Mouse (Mus musculus) R1 (cell line): ENCODE results near the gene Fzd4.

Experiments used
- DNase-seq: peaks from one replicate; pipeline ENCODE4 v3.0.0-alpha.2; 2018; ENCODE audit warnings: low read depth, low spot score

Fzd4 gene

DNA sequence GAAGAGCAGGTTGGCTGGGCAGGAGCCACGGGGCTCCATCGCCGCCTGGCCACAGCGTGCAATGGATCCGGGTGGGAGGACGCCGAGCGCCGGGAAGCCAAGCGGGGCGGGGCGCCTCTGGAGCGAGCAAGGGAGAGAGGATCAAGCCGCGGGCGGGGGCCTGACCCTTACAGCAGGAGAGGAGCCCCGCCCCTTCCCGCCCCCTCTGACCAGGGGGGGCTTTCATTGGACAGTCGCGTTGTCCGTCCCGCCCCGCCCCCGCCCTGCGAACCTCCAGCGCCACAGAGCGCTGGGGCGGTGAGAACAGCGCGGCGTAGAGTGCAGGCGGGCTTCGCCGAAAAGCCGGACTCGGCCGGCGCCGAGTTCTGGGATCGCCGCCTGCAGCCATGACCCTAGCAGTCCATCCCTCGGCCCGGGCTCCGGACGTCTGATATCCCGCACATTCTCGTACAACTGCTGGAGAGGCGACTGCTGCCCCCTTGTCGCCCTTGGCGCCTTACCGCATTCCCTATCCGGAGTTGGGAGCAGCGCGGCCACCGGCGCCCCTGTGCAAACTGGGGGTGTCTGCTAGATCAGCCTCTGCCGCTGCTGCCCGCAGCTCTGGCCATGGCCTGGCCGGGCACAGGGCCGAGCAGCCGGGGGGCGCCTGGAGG is at the start of gene Fzd4, which contains the start of gene Tmem135:
Gene Fzd4, plus strand, starts transcription at position 275 of the 653 bp plus-strand sequence.
Gene Tmem135, minus strand, starts transcription at position 142 of the 653 bp plus-strand sequence.
- peak; percentile 97 for DNase-seq

- no peak for DNase-seq
These were observed 48.5 kb upstream of the Fzd4 start for GRCm38 (mm10) chr7:89355519-89356255.

- no peak for DNase-seq
These were observed 47.8 kb upstream of the Fzd4 start for GRCm38 (mm10) chr7:89356307-89356706.

DNA sequence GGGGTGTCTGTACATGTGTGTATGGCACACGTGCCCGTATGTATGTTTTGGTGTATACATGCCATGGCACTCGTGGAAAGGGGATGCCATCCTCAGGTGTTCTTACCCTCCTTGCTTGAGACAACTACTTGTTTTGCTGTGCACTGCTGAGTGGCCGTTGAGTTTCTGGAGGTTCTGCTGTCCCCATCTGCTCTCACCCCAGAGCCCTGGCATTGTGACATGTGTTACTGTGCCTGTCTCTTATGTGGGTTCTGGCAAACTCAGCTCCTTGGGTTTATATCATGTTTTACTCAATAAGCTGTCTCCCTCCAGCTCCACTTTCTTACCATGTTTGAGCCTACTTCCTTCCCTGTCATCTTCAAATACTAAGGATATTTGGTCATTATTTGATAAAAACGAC is 40.2 kb upstream of the Fzd4 start:
- no peak for DNase-seq

GRCm38 (mm10) chr7:89365135-89365880 is 38.8 kb upstream of the Fzd4 start:
- no peak for DNase-seq

DNA sequence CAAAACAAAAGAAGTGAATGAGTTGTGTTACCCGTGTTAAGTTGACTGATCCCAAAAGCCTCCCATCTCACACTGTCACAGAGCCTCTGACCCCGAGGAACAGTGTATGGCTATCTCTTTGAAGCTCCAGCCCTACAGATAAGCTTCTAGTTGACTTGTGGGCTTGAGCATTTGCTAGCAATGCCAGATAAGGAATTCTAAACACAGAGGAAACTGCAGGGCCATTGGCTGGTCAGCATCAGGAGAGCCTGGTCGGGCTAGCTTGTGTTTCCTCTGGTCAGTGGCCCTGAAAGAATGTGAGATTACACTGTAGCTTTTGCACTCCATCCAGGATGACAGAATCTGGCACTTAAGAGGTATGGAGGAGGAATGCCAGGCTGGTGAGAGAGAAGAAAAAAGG is 36.5 kb upstream of the Fzd4 start:
- DNase-seq: no peak

DNA sequence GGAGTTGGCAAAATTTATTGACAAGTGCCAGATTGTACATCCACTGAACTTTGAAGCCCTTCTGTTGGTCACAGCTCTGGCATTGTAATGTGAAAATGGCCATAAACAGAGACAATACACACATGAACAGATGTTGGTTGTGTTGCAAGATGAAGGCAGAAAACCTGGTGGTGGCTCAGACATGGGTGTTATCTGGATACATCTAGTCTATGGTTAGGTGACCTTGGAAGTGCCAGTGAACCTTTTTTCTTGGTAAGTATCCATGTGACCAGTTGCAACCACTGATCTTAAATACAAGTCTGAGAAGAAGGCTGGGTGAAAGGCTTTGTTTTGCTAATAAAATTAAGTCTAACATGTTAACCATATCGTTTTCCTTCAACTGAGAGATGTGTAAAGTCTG is 34.1 kb upstream of the Fzd4 start:
- DNase-seq: no peak

- no peak for DNase-seq
These were observed 33.2 kb upstream of the Fzd4 start for GRCm38 (mm10) chr7:89370917-89371316.

DNA sequence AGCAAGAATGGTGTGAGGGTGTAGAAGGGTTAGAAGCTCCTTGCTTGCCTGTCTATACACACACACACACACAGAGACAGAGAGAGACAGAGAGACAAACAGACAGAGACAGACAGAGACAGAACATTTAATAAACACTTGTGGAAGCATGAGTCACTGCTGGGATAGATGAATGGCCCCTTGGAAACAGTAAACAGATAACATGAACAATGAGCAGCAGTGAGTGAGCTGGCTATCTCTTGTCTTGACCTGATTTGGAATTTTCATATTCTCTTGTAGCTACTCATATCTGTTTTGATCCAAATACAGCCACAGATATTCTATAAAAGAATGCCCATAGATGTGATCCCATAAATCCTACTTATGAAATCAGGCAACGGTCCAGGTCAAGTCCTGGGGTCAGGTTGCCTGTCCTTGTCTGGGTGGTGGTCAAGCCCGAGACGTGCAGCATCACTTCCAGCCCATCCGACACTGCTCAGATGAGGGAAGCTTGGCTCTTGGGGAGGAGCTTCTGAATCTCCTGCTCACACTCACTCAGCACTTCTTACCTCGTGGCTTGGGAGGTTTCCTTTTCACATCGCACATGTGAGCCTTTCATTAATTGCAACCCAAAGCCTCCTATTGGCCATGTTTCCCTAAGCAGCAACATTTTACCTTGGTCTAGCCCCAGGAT is 32.4 kb upstream of the Fzd4 start:
- DNase-seq: no peak

DNA sequence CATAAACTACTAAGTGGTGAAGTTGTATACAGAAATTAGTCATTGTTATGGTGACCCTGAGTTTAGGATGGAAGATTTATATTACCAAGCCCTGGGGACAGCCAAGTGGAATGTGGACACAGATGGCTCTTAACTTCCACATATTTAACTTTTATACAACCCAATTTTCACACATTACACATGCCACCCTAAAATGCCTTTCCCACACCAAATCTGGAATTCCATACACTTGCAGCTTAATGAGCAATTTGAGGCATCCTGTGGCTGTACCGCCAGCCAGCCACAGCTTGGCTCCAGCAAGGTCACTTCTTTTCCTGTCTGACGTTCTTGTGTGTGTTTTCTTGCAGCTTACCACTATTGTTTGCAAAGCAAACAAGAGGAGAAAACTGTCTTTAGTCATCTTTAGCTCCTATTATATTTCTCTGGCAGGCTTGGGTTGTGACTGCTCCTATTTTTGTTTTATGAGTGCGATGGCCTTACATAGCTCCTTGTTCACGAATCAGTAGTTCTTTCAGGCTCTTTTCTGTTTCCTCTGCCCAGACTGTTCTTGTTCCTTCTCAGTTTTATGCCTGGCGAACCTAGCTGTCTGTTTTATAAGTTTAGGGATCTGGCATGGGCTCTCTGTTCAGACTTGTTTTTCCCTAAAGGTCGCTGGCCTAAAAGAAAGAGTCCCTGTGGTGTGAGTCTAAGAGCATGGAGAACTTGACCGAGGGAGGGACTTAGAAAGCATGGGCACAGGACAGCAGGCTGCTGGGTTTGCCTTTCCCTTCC is 23.0 kb upstream of the Fzd4 start:
- no peak for DNase-seq

DNA sequence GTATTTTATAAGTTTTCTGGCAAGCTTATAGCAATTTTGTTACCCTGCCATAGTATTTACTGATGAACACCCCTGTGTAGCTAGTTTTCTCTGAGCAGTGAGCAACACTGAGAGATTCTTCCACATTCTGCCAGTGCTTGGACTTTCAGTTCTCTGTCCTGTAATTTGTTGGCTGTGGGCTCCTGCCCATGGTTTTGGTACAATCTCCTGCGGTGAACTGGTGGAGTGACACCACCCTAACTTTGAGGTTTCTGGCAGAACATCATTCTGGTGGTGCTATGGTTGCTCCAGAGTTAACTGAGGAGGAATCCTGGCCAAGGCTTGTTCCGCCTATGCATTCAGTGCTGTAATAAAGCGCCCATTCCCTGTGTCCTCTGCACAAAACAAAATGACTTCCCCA is 21.3 kb upstream of the Fzd4 start:
- no peak for DNase-seq

DNA sequence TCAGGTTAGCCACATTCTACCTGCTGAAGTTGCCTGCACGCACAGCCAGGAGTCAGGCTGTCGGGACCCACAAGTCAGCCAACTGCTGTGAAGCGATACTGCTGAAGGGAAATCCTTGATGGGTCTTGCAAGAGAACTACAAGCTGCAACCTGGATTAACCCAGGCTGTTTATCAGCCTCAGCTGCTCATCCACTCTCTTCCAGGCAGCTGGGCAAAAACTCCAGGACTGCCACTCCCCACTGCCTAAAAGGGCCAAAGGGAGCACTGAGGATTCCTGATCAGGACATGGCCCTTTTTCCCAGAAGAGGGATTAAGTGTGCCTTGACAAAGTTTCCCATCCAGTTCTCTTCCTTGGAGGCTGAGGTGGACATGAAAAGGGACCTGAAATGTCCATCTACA is 15.2 kb upstream of the Fzd4 start:
- no peak for DNase-seq

DNA sequence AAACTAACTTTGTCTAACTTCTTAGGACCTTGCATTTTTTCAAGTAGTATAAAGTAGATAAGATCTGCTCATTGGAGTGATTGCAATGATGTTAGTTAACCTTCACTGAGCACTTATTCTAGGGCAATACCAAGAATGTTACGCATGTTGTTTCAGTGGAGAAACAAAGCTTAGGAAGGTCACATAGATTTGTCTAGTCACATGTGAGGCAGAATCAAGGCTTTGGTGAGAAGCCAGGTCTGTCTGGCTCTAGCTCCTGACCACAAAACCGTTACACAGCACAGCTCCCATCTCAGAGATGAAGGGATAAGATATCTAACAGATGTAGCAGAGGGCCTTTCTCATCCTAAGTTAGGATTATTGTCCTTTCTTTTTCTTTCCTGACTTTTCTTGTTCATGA is 13.5 kb upstream of the Fzd4 start:
- no peak for DNase-seq

DNA sequence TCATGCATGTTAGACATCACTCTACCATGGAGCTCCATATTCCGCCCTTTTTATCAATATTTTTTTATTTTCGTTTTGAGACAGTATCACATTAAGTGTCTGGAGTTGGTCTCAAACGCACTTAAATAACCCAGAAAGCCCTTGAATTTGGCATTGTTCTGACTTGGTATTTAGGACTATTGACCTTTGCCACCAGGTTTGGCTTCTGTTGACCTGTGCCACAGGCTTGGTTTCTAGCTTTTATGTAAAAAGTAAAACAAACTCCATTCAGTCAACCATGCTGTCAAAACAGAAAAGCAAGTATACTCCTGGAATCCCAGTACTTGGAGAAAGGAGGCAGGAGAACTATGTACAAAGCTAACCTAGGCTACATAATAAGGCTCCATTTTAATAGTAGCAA is 12.9 kb upstream of the Fzd4 start:
- no peak for DNase-seq

- DNase-seq: peak; percentile 11
These were observed 12.3 kb upstream of the Fzd4 start for GRCm38 (mm10) chr7:89391831-89392230.

GRCm38 (mm10) chr7:89392388-89392787 is 11.8 kb upstream of the Fzd4 start:
- no peak for DNase-seq

DNA sequence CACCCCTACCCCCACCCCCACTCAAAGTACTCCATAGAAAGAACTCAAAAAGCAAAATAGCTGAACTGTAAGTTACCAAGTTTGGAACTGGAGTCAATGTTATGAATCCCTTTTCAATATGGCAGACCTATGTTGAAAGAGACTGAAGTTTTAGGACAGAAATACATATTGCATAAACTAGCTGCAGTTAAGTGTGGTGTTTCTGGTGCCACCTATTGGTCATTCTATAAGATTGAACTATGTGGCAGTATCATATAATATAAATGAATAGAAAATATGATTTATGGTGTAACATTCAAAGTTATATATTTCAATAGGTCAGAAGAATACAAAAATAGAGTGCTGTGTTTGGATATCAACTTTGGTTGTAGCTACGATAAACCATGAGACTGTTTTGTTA is 11.3 kb upstream of the Fzd4 start:
- DNase-seq: no peak

- no peak for DNase-seq
These were observed 8.8 kb upstream of the Fzd4 start for GRCm38 (mm10) chr7:89395399-89395798.

DNA sequence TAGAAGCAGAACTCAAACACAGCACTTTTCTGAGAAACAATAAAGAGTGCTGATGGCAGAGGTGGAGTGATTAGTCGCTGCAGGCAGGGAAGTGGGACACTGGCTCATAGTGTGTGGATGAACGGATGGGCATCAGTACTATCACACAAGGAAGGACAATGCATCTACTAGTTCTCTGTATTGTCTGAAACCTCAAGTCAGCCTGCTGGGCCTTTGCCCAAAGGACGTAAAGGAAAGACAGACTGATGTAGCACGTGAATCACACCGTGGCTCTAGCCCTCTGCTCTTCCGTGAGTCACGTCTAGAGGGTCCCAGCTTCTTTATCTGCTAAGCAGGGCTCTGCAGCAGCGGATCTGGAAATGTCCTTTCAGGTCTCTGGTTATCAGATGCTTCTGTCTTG is 7.8 kb upstream of the Fzd4 start:
- no peak for DNase-seq

GRCm38 (mm10) chr7:89397837-89398534 is 6.2 kb upstream of the Fzd4 start:
- DNase-seq: no peak

- no peak for DNase-seq
These were observed 3.4 kb upstream of the Fzd4 start for GRCm38 (mm10) chr7:89400721-89401120.
